In genomic region chr14:55567496-55567895, GRCm38 (mm10) we compare ENCODE assay signal across 20 mouse cellular contexts. TPM values are rescaled to one million over a fixed set of nuclear protein-coding genes. Genes with fewer than 3 reads are reported as not detected.
"Had no signal": no experiment of that assay in that cellular context is flagged by ENCODE, and none has a peak within 500 bp of the region (broad histone marks: within the 10 kb centered on the region; RNA-seq: fewer than 3 reads in every experiment).

No protein-coding gene starts in this region.

- H3K27ac ChIP-seq: hindbrain, embryonic 15.5 days; left cerebral cortex, adult 2 months; liver, embryonic 14.5 days; lung, embryonic 15.5 days had no signal

- H3K4me3 ChIP-seq: hindbrain, embryonic 15.5 days; left cerebral cortex, adult 2 months; lung, embryonic 15.5 days had no signal

- H3K4me2 ChIP-seq: hindbrain, embryonic 15.5 days; liver, embryonic 11.5 days; lung, embryonic 15.5 days; midbrain, embryonic 11.5 days had no signal

- H3K9ac ChIP-seq: hindbrain, embryonic 15.5 days; liver, embryonic 14.5 days; lung, embryonic 15.5 days had no signal

- H3K27me3 ChIP-seq: hindbrain, embryonic 15.5 days; lung, embryonic 15.5 days had no signal

- H3K4me1 ChIP-seq: lung, embryonic 15.5 days had no signal

- DNase-seq: layer of hippocampus, postnatal 36 days; lung, adult 18-20 months; lung, postnatal 10 days; lung, postnatal 36 days; thymus, adult 18-20 months; thymus, postnatal 4 days had no signal

- ATAC-seq: intestine, postnatal 0 days; midbrain, embryonic 16.5 days had no signal

- H3K9me3 ChIP-seq: hindbrain, embryonic 15.5 days; lung, embryonic 15.5 days had no signal

RNA-seq across cellular contexts. Expression of gene A730061H03Rik, which starts 7.3 kb away (rescaled TPM):
- total RNA-seq: left cerebral cortex, postnatal 10 days had no signal
- polyA plus RNA-seq: small intestine, adult 2 months had no signal

RNA-seq across cellular contexts. Expression of gene Fitm1, which starts 7.9 kb away (rescaled TPM):
- total RNA-seq: layer of hippocampus, adult 8-10 months; layer of hippocampus, postnatal 10 days; layer of hippocampus, postnatal 36 days; left cerebral cortex, adult 2 months; left cerebral cortex, postnatal 10 days; left cerebral cortex, postnatal 36 days; megakaryocyte-erythroid progenitor cell, adult 5-6 weeks had no signal
- polyA plus RNA-seq: midbrain, embryonic 11.5 days; midbrain, embryonic 16.5 days had no signal
